Mouse (Mus musculus) liver, adult 2 months (tissue): Measurements from ENCODE around the gene Pygm.

ENCODE experiments used
- CTCF ChIP-seq: fragments of 200-500 bp; IDR thresholded peaks from 2 replicates; pipeline ENCODE4 v1.5.1; 2011; ENCODE audit warnings: low read depth, low read length, control low read depth
- POLR2A ChIP-seq: fragments of 200-500 bp; IDR thresholded peaks from 2 replicates; pipeline ENCODE4 v1.6.1; 2011; ENCODE audit warnings: low read length, control low read depth; ENCODE audit not compliant: insufficient read depth; ENCODE audit errors: extremely low read depth

DNA sequence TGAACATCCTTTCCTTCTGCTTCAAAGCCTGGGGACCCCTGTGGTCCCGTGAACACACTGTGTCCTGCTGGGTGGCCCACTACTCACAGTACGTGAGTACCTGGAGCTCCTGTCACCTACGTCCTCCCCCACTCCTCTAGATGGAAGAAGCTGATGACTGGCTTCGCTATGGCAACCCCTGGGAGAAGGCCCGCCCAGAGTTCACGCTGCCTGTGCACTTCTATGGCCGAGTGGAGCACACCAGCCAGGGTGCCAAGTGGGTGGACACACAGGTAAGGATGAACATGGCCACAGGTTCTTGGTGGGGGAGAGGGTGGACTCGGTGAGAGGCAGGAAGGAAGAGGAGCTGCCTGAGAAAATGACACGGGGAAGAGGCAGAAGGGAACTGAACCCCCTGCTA is 2.0 kb downstream of the Pygm start:
- TF ChIP-seq CTCF (no peak), POLR2A (no peak)
